11 mouse cellular contexts compared by ENCODE assay signal in the genomic region with DNA sequence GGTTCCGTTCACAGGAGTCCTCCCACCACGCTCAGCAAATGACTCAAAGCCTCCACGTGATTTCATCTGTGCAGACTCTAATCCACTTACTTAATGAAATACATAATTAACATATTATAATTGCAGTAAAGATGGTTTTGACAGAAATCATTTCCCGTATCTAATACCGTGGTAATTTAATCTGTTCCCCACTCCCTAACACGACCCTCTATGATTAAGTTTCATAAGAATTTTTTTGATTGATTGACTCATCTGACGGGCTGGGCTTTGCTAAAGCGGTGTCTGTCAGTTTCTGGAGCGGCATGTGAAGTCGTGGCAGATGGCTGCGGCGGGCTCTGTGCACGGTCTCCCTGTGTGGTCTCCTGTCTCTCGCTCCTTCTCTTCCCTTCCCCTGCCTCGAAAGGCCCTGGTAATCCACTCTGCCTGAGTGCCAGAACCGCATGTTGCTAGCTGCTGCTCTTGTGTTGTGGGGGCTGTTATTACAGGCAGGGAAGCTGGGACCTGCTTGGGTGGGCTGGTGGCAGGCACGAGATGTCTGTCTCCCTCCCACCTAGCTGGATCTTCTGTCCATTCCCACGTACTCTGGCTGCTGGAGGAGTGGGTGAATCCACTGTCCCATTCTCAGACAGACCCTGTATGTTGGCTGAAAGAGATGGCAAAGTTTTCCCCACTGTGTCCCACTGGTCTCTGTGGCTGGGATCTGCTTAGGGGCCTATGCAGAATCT.
DNase-seq lines count a peak whose midpoint lies in the region; ATAC-seq and TF ChIP-seq lines count a peak whose summit lies in the region.
"Had no signal": no experiment of that assay in that cellular context is flagged by ENCODE, and none has a peak within 500 bp of the region (broad histone marks: within the 10 kb centered on the region; RNA-seq: fewer than 3 reads in every experiment).

No protein-coding gene starts in this region.

- intact Hi-C loops in gastrocnemius, adult 2 months (cut with DNase I): no loop called here

- TF ChIP-seq CTCF in intestine, postnatal 0 days (IDR thresholded peaks at IDR 0.05; ENCODE audit: low read depth): no peak
- TF ChIP-seq CTCF in gastrocnemius, adult 2 months (IDR thresholded peaks at IDR 0.05): no peak

- peak overlapping the region; percentile 57 for H3K27ac ChIP-seq in intestine, embryonic 14.5 days (ENCODE audit: low read depth)
- H3K27ac ChIP-seq in intestine, postnatal 0 days (ENCODE audit: low read depth, low read length): no peak overlapping the region
- no peak overlapping the region for H3K27ac ChIP-seq in forebrain, embryonic 14.5 days (ENCODE audit: low read depth, low read length)
- H3K27ac ChIP-seq in midbrain, embryonic 12.5 days (replicated peaks): 0 out of 2 replicates have a peak overlapping the region, but pooled peaks have one; percentile 35
- no peak overlapping the region for H3K27ac ChIP-seq in gastrocnemius, adult 2 months

- peaks cover 13% of the 10 kb centered on the region for H3K4me1 ChIP-seq in intestine, embryonic 14.5 days (replicated peaks; ENCODE audit: control insufficient read depth, insufficient read depth, low read length)
- no peaks in the 10 kb centered on the region for H3K4me1 ChIP-seq in intestine, postnatal 0 days (replicated peaks; ENCODE audit: control insufficient read depth, insufficient read depth, low read length)
- peaks cover 13% of the 10 kb centered on the region; the same call in 1 of the 2 replicates for H3K4me1 ChIP-seq in forebrain, embryonic 14.5 days (ENCODE audit: control insufficient read depth, insufficient read depth, low read length)
- peaks cover 11% of the 10 kb centered on the region for H3K4me1 ChIP-seq in midbrain, embryonic 12.5 days

- 37% methylated on average over 18 of the region's 18 CpGs for WGBS in intestine, embryonic 14.5 days
- WGBS in intestine, postnatal 0 days: 54% methylated on average over 18 of the region's 18 CpGs
- 37% methylated on average over 18 of the region's 18 CpGs for WGBS in forebrain, embryonic 14.5 days
- WGBS in midbrain, embryonic 12.5 days: 39% methylated on average over 18 of the region's 18 CpGs

- H3K4me2 ChIP-seq in intestine, embryonic 14.5 days (ENCODE audit: low read length): no peak overlapping the region; the same call in 1 of the 2 replicates
- no peak overlapping the region for H3K4me2 ChIP-seq in intestine, postnatal 0 days (replicated peaks; ENCODE audit: low read depth)
- no peak overlapping the region for H3K4me2 ChIP-seq in forebrain, embryonic 14.5 days (ENCODE audit: low read length)
- no peak overlapping the region for H3K4me2 ChIP-seq in midbrain, embryonic 12.5 days (replicated peaks)

- H3K27me3 ChIP-seq in intestine, embryonic 14.5 days (replicated peaks; ENCODE audit: control insufficient read depth, insufficient read depth, low read length): no peaks in the 10 kb centered on the region
- H3K27me3 ChIP-seq in intestine, postnatal 0 days (replicated peaks; ENCODE audit: control insufficient read depth, insufficient read depth, low read length): no peaks in the 10 kb centered on the region
- H3K27me3 ChIP-seq in forebrain, embryonic 14.5 days (replicated peaks; ENCODE audit: control insufficient read depth, insufficient read depth, low read length): no peaks in the 10 kb centered on the region
- peaks cover 18% of the 10 kb centered on the region for H3K27me3 ChIP-seq in midbrain, embryonic 12.5 days

- no peaks in the 10 kb centered on the region for H3K9me3 ChIP-seq in intestine, embryonic 14.5 days (ENCODE audit: control insufficient read depth, low read length)
- H3K9me3 ChIP-seq in intestine, postnatal 0 days (ENCODE audit: control insufficient read depth): no peaks in the 10 kb centered on the region
- no peaks in the 10 kb centered on the region for H3K9me3 ChIP-seq in forebrain, embryonic 14.5 days (replicated peaks; ENCODE audit: control insufficient read depth, low read length)
- 0 out of 2 replicates have a peak, but pooled peaks cover 7% of the 10 kb centered on the region for H3K9me3 ChIP-seq in midbrain, embryonic 12.5 days

- H3K4me3 ChIP-seq in intestine, embryonic 14.5 days (ENCODE audit: low read depth, low read length): no peak overlapping the region
- no peak overlapping the region for H3K4me3 ChIP-seq in intestine, postnatal 0 days (ENCODE audit: low read depth, low read length)
- no peak overlapping the region for H3K4me3 ChIP-seq in forebrain, embryonic 14.5 days (ENCODE audit: low read depth, low read length)
- no peak overlapping the region for H3K4me3 ChIP-seq in midbrain, embryonic 12.5 days
- H3K4me3 ChIP-seq in gastrocnemius, adult 2 months: no peak overlapping the region

- no peaks in the 10 kb centered on the region for H3K36me3 ChIP-seq in intestine, embryonic 14.5 days (ENCODE audit: control insufficient read depth, insufficient read depth, low read length)
- H3K36me3 ChIP-seq in intestine, postnatal 0 days (ENCODE audit: control insufficient read depth, insufficient read depth): no peaks in the 10 kb centered on the region
- H3K36me3 ChIP-seq in forebrain, embryonic 14.5 days (ENCODE audit: control insufficient read depth, insufficient read depth, low read length): no peaks in the 10 kb centered on the region
- H3K36me3 ChIP-seq in midbrain, embryonic 12.5 days: no peaks in the 10 kb centered on the region

- DNase-seq in intestine, embryonic 14.5 days (ENCODE audit: low spot score): no peak
- peak; percentile 17 for DNase-seq in brain, adult 2 months (ENCODE audit: low read depth, low spot score)
- peak; percentile 84 for DNase-seq in forebrain, embryonic 14.5 days (ENCODE audit: low spot score)
- no peak for DNase-seq in kidney, adult 18-20 months
- DNase-seq in adrenal gland, postnatal 14 days: no peak
- no peak for DNase-seq in gastrocnemius, adult 2 months
- DNase-seq: gastrocnemius, postnatal 36 days; kidney, adult 8-10 months had no signal

- H3K9ac ChIP-seq in intestine, embryonic 14.5 days (ENCODE audit: low read length): no peak overlapping the region
- no peak overlapping the region for H3K9ac ChIP-seq in intestine, postnatal 0 days (ENCODE audit: low read depth, low read length)
- no peak overlapping the region for H3K9ac ChIP-seq in forebrain, embryonic 14.5 days (ENCODE audit: low read length)
- no peak overlapping the region for H3K9ac ChIP-seq in midbrain, embryonic 12.5 days (replicated peaks)

- ATAC-seq in intestine, embryonic 14.5 days (replicated peaks; ENCODE audit: low FRiP score, low TSS enrichment, low read depth): no peak
- ATAC-seq in intestine, postnatal 0 days: no peak
- ATAC-seq in forebrain, embryonic 14.5 days: peak; percentile 89
- peak; percentile 87 for ATAC-seq in midbrain, embryonic 12.5 days (ENCODE audit: low FRiP score, low read depth)
- ATAC-seq: CD4-positive, CD25-positive, alpha-beta regulatory T cell, adult 4 months had no signal

Comparison
In these comparisons a context has a peak if more than half of its experiments do, and no peak if none do; other contexts are left out.
1. H3K27ac ChIP-seq: peak in intestine, embryonic 14.5 days (single experiment) and midbrain, embryonic 12.5 days (single experiment); none in intestine, postnatal 0 days (single experiment), forebrain, embryonic 14.5 days (single experiment) and gastrocnemius, adult 2 months (single experiment).
2. ATAC-seq: peak in forebrain, embryonic 14.5 days (single experiment) and midbrain, embryonic 12.5 days (single experiment); none in intestine, embryonic 14.5 days (single experiment) and intestine, postnatal 0 days (single experiment).
3. DNase-seq: peak in brain, adult 2 months (single experiment) and forebrain, embryonic 14.5 days (single experiment); none in intestine, embryonic 14.5 days (single experiment), kidney, adult 18-20 months (single experiment), adrenal gland, postnatal 14 days (single experiment) and gastrocnemius, adult 2 months (single experiment).